Mouse (Mus musculus) kidney, adult 11 months (tissue): Measurements from ENCODE around the gene Sned1.

ENCODE experiments used
- DNase-seq: peaks from one replicate; pipeline ENCODE4 v3.0.0; 2022

Gene Sned1

GRCm38 (mm10) chr1:93326446-93326845 lies 90.8 kb downstream of the Sned1 start:
- no peak for DNase-seq

- DNase-seq = no peak
These were observed 99.0 kb downstream of the Sned1 start for GRCm38 (mm10) chr1:93334621-93335020.

DNA sequence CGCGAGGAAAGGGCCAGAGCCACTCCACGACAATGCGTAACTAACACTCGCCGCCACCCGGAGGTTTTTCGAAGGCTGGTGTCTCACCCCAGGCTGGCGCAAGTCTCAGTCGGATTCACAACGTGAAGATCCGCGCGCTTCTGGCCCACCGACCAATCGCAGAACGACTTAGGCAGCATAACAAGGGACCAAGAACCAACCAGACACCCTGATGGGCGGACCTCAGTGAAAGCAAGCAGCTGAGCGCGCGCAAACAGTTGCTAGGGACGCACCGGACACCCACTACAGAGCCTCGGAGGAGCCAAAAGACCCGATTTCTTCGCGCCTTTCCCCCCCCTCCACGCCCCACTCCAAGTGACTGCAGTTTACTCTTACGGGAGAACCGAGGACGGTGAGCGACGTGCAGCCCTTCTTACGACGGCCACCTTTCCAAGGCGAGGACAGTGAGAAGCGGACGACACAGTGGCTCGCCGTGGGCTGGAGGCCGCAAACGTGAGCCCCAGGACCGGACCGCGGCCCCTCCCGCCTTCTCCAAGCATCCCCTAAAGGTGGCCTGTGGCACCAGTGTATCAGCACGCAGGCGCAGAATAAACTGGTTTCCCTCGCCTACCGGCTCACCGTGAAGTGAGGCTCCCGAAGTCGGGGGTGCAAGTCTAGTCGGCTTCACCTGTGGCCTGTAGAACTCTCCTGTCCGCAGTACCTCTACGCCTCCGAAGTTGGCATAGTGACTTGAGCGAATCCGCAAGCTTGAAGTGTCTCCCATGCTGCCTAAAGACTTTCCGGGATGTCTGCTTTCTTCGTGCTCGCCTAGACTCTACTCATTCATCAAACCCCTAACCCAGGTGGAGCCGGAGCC lies 107.2 kb downstream of the Sned1 start, which contains the start of the genes Ppp1r7 and Pask:
Ppp1r7 (plus strand) TSS at position 207 of the 856 bp plus-strand sequence.
Pask (minus strand) TSS at position 835 of the 856 bp plus-strand sequence.
- DNase-seq = peak; percentile 96

DNA sequence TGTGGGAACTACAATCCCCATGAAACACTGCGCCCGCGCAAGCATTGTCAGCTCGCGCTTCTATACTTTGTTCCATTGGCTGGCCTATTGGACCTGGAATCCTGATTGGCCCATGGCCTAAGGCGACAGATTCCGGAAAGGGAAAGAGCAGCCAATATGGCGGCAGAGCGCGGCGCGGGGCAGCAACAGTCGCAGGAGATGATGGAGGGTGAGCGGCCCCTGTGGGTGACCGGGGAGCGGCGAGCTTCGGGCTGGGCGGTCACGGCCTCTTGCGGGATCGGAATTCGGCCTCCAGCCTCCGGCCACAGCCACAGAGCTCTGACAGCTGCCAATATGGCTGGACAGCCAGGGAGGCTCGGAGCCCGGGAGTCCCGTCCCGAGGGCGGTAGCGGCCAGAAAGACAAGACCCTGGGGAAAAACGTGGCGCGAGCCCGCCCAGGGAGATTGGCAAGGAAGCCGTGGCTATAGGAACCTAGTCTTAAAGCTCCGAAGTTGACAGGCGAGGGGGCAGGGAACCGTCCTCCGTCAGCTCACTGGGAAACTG lies 107.9 kb downstream of the Sned1 start:
- DNase-seq = peak; percentile 95

- DNase-seq = no peak
These were observed 111.5 kb downstream of the Sned1 start for GRCm38 (mm10) chr1:93347176-93347575.

GRCm38 (mm10) chr1:93349701-93350100 lies 114.1 kb downstream of the Sned1 start:
- no peak for DNase-seq
